Mouse (Mus musculus) spleen, postnatal 4 days (tissue): ENCODE measurements at regions not wholly inside any gene's neighbourhood (a gene's known extent, or its start where the extent isn't known, plus 50 kb on each side); places are given as distances from the start of the nearest gene placed in this dataset.

ENCODE experiments used
- DNase-seq, 2 experiments: peaks; one replicate each; pipeline ENCODE4 v3.0.0; 2022; ENCODE audit warnings: low spot score in 2 of 2

GRCm38 (mm10) chr2:75446996-75447715 lies 211.9 kb upstream of the Hnrnpa3 start:
- no peak for DNase-seq

GRCm38 (mm10) chr2:75448221-75448620 lies 210.8 kb upstream of the Hnrnpa3 start:
- DNase-seq: no peak

GRCm38 (mm10) chr2:75451846-75452267 lies 207.2 kb upstream of the Hnrnpa3 start:
- DNase-seq: no peak

- DNase-seq: no peak
These were observed 206.6 kb upstream of the Hnrnpa3 start for GRCm38 (mm10) chr2:75452274-75453148.

- no peak for DNase-seq
These were observed 203.6 kb upstream of the Hnrnpa3 start for GRCm38 (mm10) chr2:75455481-75455880.

GRCm38 (mm10) chr2:75456272-75456671 lies 202.8 kb upstream of the Hnrnpa3 start:
- no peak for DNase-seq

- no peak for DNase-seq
These were observed 201.6 kb upstream of the Hnrnpa3 start for GRCm38 (mm10) chr2:75457423-75457822.

GRCm38 (mm10) chr2:75458898-75459297 lies 200.2 kb upstream of the Hnrnpa3 start:
- DNase-seq: no peak

- no peak for DNase-seq
These were observed 198.6 kb upstream of the Hnrnpa3 start for GRCm38 (mm10) chr2:75460419-75460818.

GRCm38 (mm10) chr2:75461019-75461418 lies 198.0 kb upstream of the Hnrnpa3 start:
- DNase-seq: no peak

- no peak for DNase-seq
These were observed 197.6 kb upstream of the Hnrnpa3 start for GRCm38 (mm10) chr2:75461421-75461991.

- DNase-seq: no peak
These were observed 196.9 kb upstream of the Hnrnpa3 start for GRCm38 (mm10) chr2:75462030-75462671.

GRCm38 (mm10) chr2:75463091-75463490 lies 196.0 kb upstream of the Hnrnpa3 start:
- DNase-seq: no peak

GRCm38 (mm10) chr2:75464429-75464828 lies 194.6 kb upstream of the Hnrnpa3 start:
- no peak for DNase-seq

- no peak for DNase-seq
These were observed 190.2 kb upstream of the Hnrnpa3 start for GRCm38 (mm10) chr2:75468851-75469250.

GRCm38 (mm10) chr2:75469958-75470687 lies 188.9 kb upstream of the Hnrnpa3 start:
- DNase-seq: peak; percentile 23 to 67

- DNase-seq: no peak
These were observed 188.4 kb upstream of the Hnrnpa3 start for GRCm38 (mm10) chr2:75470688-75471054.

- DNase-seq: no peak
These were observed 186.6 kb upstream of the Hnrnpa3 start for GRCm38 (mm10) chr2:75472489-75472888.

GRCm38 (mm10) chr2:75474509-75474908 lies 184.6 kb upstream of the Hnrnpa3 start:
- no peak for DNase-seq

GRCm38 (mm10) chr2:75476350-75476749 lies 182.7 kb upstream of the Hnrnpa3 start:
- no peak for DNase-seq

GRCm38 (mm10) chr2:75477076-75477475 lies 182.0 kb upstream of the Hnrnpa3 start:
- no peak for DNase-seq
